Mouse (Mus musculus): ENCODE data around the gene Gnaq. TPM values are rescaled to one million over a fixed set of nuclear protein-coding genes. Genes with fewer than 3 reads are reported as not detected.

Gene Gnaq
- polyA plus RNA-seq, 1 experiment from 2014 or later: 15.7 TPM

DNA sequence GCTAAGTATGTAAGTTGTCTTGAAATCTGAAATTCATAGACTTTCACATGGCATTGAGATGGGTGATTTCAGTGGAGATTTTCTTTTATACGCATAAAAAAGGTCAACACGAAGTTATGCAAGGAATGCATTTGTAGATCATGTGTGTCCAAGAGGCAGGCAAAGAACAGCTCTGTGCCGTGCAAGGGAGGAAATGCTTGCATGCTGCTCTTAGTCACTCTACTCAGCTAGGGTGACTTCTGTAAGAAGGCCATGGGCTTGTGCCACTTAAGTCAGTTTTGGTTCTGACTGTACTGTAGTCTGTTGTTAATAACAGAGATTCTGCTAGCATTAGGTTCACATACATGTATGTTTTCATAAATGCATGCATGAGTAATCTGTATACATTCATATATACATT is 38.1 kb downstream of the Gnaq start:
- Histone ChIP-seq H3K9ac (no peak overlapping the region), H3K36me3 (no peaks in the 10 kb centered on the region), H3K27ac (no peak overlapping the region), H3K4me3 (no peak overlapping the region), H3K4me2 (no peak overlapping the region), H3K27me3 (no peaks in the 10 kb centered on the region), H3K4me1 (replicated peaks) (peaks cover 56% of the 10 kb centered on the region), H3K9me3 (replicated peaks) (no peaks in the 10 kb centered on the region)
- no peak for ATAC-seq (replicated peaks; ENCODE audit: insufficient number of reproducible peaks, insufficient read depth, low FRiP score, low read depth)
- WGBS: 29% methylated on average over 3 of the region's 3 CpGs

DNA sequence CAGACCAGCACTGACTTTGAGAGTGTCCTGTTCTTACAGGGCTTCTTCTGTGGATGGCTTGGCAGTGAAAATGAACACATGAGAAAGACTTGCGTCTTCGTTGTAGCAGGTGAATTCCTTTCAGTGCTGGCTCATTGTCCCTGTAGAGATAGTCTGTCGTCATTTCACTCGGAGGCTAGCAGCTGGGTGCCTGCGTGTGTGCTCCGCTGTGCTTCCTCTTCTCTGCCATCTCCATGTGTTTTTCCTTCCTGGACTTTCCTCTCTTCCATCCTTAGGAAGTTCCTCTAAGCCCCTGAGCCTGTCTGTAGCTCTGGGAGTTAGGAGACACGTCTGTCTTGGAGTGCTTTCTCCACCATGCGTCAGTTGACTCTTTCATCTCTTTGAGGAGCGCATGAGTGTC is 41.1 kb downstream of the Gnaq start:
- Histone ChIP-seq H3K9ac (0 out of 2 replicates have a peak overlapping the region, but pooled peaks have one; percentile 19), H3K36me3 (no peaks in the 10 kb centered on the region), H3K4me2 (peak overlapping the region; percentile 20), H3K27me3 (no peaks in the 10 kb centered on the region), H3K27ac (no peak overlapping the region; the same call in 1 of the 2 replicates), H3K4me1 (replicated peaks) (peaks cover 62% of the 10 kb centered on the region), H3K9me3 (replicated peaks) (no peaks in the 10 kb centered on the region), H3K4me3 (no peak overlapping the region)
- 35% methylated on average over 9 of the region's 9 CpGs for WGBS
- no peak for ATAC-seq (replicated peaks; ENCODE audit: insufficient number of reproducible peaks, insufficient read depth, low FRiP score, low read depth)

DNA sequence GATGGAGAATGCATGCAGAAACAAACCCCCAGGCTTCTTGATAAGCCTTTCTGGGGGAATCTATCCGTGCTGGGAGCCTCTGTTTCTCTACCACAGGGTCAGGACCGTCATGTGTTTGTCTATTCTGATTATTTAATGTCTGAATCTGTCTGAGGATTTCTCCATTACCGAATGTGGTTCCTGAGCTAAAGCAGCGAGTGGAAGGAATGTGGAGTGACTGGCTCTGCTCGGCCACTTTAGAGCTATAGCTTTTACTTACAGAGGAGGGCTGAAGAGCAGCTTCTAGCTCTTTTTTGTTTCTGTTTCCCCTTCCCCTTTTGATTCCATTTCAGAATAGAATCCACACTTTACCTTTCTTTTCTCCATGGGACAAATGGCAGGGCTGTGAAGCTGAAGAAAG is 43.8 kb downstream of the Gnaq start:
- no peaks in the 10 kb centered on the region for H3K27me3 ChIP-seq
- no peak overlapping the region for H3K4me3 ChIP-seq
- H3K9ac ChIP-seq: no peak overlapping the region
- peaks cover 62% of the 10 kb centered on the region for H3K4me1 ChIP-seq (replicated peaks)
- peak overlapping the region; percentile 59 for H3K27ac ChIP-seq
- WGBS: 13% methylated on average over 5 of the region's 5 CpGs
- no peak overlapping the region for H3K4me2 ChIP-seq
- H3K9me3 ChIP-seq (replicated peaks): no peaks in the 10 kb centered on the region
- ATAC-seq (replicated peaks; ENCODE audit: insufficient number of reproducible peaks, insufficient read depth, low FRiP score, low read depth): no peak
- H3K36me3 ChIP-seq: no peaks in the 10 kb centered on the region

DNA sequence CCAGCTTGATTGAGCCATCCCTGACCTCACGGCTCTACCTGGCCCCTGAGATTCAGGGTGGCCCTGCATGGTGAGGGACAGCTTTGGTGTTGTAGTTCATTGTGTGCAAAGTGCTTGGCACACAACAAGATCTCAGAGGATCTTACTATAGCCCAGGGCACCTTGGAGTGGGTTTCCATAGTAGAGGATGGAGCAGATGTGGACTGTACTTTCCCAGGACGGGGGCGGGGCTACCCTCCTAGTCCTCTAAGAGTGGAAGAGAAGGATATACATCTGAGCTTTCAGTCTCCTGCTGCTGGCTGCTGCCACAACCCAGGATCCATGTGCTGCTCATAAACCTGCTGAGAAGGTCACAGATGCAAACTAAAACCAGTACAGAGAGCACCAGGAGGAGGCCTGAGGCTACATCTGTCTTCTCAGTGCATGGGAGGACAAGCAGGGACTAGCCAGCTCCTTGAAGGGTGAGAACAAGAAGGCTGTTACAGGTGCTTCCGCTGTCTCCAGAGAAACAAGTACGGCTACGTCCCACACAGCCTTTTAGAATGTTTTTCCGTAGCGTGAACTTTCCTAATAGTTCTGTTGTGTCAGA is 44.6 kb downstream of the Gnaq start:
- H3K27ac ChIP-seq: peak overlapping the region; percentile 59
- no peaks in the 10 kb centered on the region for H3K36me3 ChIP-seq
- no peak overlapping the region for H3K4me3 ChIP-seq
- no peak for ATAC-seq (replicated peaks; ENCODE audit: insufficient number of reproducible peaks, insufficient read depth, low FRiP score, low read depth)
- H3K4me1 ChIP-seq (replicated peaks): peaks cover 70% of the 10 kb centered on the region
- H3K27me3 ChIP-seq: no peaks in the 10 kb centered on the region
- 0 out of 2 replicates have a peak overlapping the region, but pooled peaks have one; percentile 9 for H3K9ac ChIP-seq
- H3K9me3 ChIP-seq (replicated peaks): no peaks in the 10 kb centered on the region
- WGBS: 89% methylated on average over 8 of the region's 8 CpGs
- no peak overlapping the region for H3K4me2 ChIP-seq

DNA sequence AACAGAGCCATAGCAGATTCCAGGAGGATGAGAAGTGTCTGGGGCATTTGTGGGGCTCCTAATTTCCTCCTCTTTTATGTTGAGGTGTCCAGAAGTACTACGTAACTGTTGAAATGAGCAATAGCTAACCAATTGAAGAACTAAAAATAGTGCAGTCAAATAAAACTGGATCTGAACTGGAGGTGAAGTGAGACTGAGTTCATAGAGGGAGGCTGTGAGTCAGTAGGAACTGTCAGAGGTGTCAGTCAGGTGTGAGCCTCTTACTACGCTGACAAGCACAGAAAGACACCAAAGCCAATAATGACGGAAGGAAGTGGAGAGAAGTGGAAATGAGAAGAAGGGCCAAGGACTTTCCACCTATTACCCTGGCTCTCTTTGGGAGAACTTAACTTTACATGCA is 48.6 kb downstream of the Gnaq start:
- ATAC-seq (replicated peaks; ENCODE audit: insufficient number of reproducible peaks, insufficient read depth, low FRiP score, low read depth): no peak
- Histone ChIP-seq H3K4me1 (replicated peaks) (peaks cover 53% of the 10 kb centered on the region), H3K36me3 (no peaks in the 10 kb centered on the region), H3K27ac (peak overlapping the region; percentile 66), H3K27me3 (no peaks in the 10 kb centered on the region), H3K9me3 (replicated peaks) (no peaks in the 10 kb centered on the region), H3K4me2 (0 out of 2 replicates have a peak overlapping the region, but pooled peaks have one; percentile 10), H3K4me3 (no peak overlapping the region), H3K9ac (no peak overlapping the region)
- WGBS: 38% methylated on average over 3 of the region's 3 CpGs

DNA sequence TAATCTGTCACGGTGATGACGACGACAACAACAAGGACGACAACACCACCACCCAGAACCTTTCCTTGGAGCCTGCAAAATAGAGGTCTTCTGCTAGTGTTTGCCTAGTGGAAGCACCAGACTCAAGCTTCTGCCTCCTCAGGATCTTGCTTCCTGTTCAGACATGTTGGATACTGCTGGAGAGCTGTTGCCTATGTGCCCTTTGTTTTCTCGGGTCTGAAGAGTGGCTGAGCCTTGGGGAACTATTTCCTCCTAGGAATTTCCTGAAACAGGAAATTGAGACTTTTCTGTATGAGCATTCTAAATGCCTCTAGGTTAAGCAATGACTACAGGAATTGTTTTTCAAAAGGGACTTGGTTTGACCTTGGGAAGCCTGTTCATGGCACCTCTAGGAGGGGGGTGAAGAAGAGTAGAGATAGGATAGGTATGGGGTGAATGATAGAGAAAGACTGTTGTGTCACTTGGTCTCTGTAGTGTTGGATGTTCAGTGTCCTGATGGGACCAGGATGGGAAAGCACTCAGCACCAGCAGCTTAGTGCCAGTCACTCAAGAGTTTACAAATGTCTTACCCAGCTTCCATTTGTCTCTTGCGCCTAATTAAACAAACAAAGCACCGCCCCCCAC is 49.3 kb downstream of the Gnaq start:
- 69% methylated on average over 7 of the region's 7 CpGs for WGBS
- H3K9me3 ChIP-seq (replicated peaks): no peaks in the 10 kb centered on the region
- H3K4me1 ChIP-seq (replicated peaks): peaks cover 46% of the 10 kb centered on the region
- no peak overlapping the region for H3K4me2 ChIP-seq
- no peaks in the 10 kb centered on the region for H3K36me3 ChIP-seq
- no peak for ATAC-seq (replicated peaks; ENCODE audit: insufficient number of reproducible peaks, insufficient read depth, low FRiP score, low read depth)
- no peaks in the 10 kb centered on the region for H3K27me3 ChIP-seq
- peak overlapping the region; percentile 66 for H3K27ac ChIP-seq
- no peak overlapping the region for H3K9ac ChIP-seq
- no peak overlapping the region for H3K4me3 ChIP-seq

DNA sequence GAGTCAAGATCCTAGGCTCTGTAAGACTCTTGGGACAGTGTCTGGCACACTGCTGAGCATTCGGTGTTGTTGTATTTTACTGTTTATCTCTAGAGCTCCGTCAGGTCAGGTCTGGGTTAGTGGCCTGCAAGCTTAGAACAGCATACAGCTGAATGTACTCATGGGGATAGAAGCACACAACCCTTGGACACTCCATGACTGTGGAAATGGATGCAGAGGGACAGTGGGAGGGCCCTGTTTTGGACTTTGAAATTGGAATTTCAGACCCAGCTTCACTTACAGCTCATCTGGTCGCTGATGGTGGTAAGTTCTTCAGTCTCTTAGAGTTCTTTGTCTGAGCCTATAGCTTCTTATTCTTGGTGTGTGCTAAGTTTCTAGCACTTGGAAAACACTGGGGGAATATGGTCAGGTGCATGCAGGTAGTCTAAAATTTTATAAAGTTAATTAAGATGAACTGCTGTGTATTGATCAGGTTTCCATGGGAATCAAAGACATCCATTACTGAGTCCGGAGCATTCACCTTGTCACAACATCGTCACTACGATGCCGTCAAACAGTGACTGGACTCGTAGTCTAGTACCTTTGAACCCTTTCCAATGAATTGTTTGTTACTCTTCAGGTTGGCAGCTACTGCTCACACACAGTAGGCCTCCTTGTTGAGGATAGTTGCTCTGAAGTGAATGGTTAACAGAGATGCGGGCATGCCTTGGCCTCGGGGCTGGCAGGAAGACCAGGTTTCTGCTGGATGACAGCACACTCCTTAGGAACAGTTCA is 51.1 kb downstream of the Gnaq start:
- Histone ChIP-seq H3K4me1 (replicated peaks) (peaks cover 38% of the 10 kb centered on the region), H3K36me3 (no peaks in the 10 kb centered on the region), H3K27me3 (no peaks in the 10 kb centered on the region), H3K4me2 (no peak overlapping the region), H3K27ac (no peak overlapping the region), H3K4me3 (no peak overlapping the region), H3K9ac (no peak overlapping the region), H3K9me3 (replicated peaks) (no peaks in the 10 kb centered on the region)
- WGBS: 81% methylated on average over 10 of the region's 10 CpGs
- ATAC-seq (replicated peaks; ENCODE audit: insufficient number of reproducible peaks, insufficient read depth, low FRiP score, low read depth): no peak

DNA sequence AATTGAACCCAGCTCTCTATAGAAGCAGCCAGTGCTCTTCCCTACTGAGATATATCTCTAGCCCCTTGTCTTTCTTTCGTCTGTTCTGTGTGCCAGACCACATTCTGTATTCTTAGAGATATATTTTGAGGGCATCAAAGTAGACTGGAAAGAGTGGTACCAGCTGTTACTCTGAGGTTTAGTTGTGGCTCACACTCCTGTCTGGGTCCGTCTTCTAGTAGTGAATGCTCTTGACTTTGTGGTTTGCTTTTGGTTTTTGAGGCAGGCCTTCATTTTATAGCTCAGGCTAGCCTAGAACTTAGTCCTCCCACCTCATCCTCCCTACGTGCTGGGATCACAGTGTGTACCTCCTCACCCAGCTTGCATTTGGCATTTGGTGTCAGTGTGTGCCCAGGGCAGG is 54.4 kb downstream of the Gnaq start:
- no peaks in the 10 kb centered on the region for H3K36me3 ChIP-seq
- no peak for ATAC-seq (replicated peaks; ENCODE audit: insufficient number of reproducible peaks, insufficient read depth, low FRiP score, low read depth)

DNA sequence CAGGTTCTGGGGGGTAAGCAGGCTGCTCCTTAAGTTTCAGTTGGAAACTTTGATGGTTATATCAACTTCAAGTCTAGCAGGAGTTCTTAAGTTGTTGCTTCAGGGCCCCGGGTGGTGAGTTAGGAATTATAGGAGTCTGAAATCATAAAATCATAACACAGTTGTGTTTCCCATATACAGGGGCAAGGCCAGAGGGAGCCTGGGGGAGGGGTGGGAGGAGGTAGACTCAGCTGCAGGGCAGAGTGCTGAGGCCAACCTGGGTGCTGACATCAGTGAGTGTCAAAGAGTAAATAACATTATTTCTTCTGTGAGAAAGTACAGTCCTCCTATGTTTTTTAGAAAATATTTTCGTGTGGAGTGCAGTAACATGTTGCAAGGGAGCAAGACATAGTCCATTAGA is 55.3 kb downstream of the Gnaq start:
- H3K4me1 ChIP-seq (replicated peaks): peaks cover 22% of the 10 kb centered on the region

More for the DNA sequence above, 54.4 kb downstream of the Gnaq start:
- no peak overlapping the region for H3K4me2 ChIP-seq
- H3K27me3 ChIP-seq: no peaks in the 10 kb centered on the region
- no peak overlapping the region for H3K27ac ChIP-seq
- H3K9me3 ChIP-seq (replicated peaks): no peaks in the 10 kb centered on the region
- peaks cover 26% of the 10 kb centered on the region for H3K4me1 ChIP-seq (replicated peaks)
- no peak overlapping the region for H3K9ac ChIP-seq
- no peak overlapping the region for H3K4me3 ChIP-seq
- 78% methylated on average over 3 of the region's 3 CpGs for WGBS

DNA sequence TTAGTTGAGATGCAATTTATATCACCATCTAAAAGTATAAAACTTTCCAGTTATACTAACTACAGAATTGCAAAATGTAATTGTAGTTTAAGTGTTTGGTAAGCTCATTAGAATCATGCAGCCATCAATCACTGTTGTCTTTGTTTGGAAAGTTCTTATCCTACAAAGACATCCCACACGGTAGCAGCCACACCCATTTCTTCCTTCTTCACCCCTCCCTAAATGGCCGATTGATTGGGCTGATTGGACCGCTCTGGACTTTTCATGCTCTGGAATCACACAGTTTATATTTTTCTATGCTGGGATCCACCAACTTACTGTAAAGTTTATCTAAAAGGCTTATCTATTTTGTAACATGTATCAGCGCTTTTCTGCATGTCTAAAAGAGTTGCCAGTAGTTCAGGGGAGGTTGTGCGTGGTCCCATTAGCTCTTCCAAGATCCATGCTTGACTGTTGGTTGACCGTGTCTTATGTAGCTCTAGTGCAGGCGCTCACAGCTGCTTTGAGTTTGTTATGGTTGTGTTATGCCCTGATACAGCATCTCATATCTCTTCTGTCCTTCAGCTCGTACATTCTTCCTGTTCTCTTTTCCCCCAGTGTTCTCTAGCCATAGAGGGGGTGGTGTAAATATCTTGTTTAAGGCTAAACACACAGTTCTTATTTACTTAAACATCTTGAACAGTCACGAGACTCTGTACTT is 56.6 kb downstream of the Gnaq start:
- Histone ChIP-seq H3K4me2 (no peak overlapping the region), H3K9me3 (replicated peaks) (no peaks in the 10 kb centered on the region), H3K27me3 (no peaks in the 10 kb centered on the region), H3K4me3 (no peak overlapping the region), H3K9ac (no peak overlapping the region), H3K36me3 (no peaks in the 10 kb centered on the region), H3K27ac (no peak overlapping the region), H3K4me1 (replicated peaks) (peaks cover 15% of the 10 kb centered on the region)
- 64% methylated on average over 9 of the region's 9 CpGs for WGBS
- no peak for ATAC-seq (replicated peaks; ENCODE audit: insufficient number of reproducible peaks, insufficient read depth, low FRiP score, low read depth)

More for the DNA sequence above, 55.3 kb downstream of the Gnaq start:
- Histone ChIP-seq H3K27ac (no peak overlapping the region), H3K9me3 (replicated peaks) (no peaks in the 10 kb centered on the region), H3K36me3 (no peaks in the 10 kb centered on the region), H3K9ac (no peak overlapping the region), H3K4me3 (no peak overlapping the region), H3K4me2 (no peak overlapping the region), H3K27me3 (no peaks in the 10 kb centered on the region)
- ATAC-seq (replicated peaks; ENCODE audit: insufficient number of reproducible peaks, insufficient read depth, low FRiP score, low read depth): no peak
- 62% methylated on average over 2 of the region's 2 CpGs for WGBS

DNA sequence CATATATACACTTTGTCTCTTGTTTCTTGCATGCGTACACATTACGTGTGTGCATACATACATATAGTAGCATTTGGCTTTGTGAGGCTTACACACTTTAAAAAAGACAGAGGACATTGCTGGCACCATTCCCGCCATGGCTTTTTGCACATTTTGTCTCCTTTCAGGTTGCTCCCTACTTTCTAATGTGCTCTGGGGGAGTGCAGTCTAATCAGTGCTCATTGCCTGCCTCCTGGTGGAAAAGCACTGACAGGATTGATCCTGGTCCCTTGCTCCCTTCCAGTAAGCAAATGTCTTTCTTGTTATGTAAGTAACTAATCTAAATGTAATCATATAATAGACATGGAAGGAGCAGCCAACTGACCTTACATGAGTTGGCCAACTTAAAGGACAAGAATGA is 65.5 kb downstream of the Gnaq start:
- H3K9ac ChIP-seq: no peak overlapping the region
- H3K36me3 ChIP-seq: no peaks in the 10 kb centered on the region
- H3K27me3 ChIP-seq: no peaks in the 10 kb centered on the region
- H3K4me3 ChIP-seq: no peak overlapping the region
- H3K27ac ChIP-seq: no peak overlapping the region
- WGBS: 79% methylated on average over 3 of the region's 3 CpGs
- H3K4me2 ChIP-seq: no peak overlapping the region
- H3K9me3 ChIP-seq (replicated peaks): no peaks in the 10 kb centered on the region
- no peak for ATAC-seq (replicated peaks; ENCODE audit: insufficient number of reproducible peaks, insufficient read depth, low FRiP score, low read depth)
- peaks cover 19% of the 10 kb centered on the region for H3K4me1 ChIP-seq (replicated peaks)
